Mouse (Mus musculus) embryonic facial prominence, embryonic 13.5 days (tissue): ENCODE measurements around the gene Ryr3. TPM values are rescaled to one million over a fixed set of nuclear protein-coding genes. Genes with fewer than 3 reads are reported as not detected.
"Not testable (repeated sequence)": the region's sequence is repeated elsewhere in the genome, so short reads cannot be mapped to it uniquely, and the experiment has no call there.

Source experiments
- ATAC-seq: fragments of 200-750 bp; cut with Nextera tagmentation; 2 replicates; pipeline ENCODE4 v1.8.0; 2017; ENCODE audit warnings: low read depth; ENCODE audit not compliant: insufficient number of reproducible peaks, insufficient read depth, low FRiP score, low TSS enrichment
- H3K27ac ChIP-seq: fragments of 300-500 bp; sonication (generic); 2 replicates; pipeline ENCODE4 v1.5.1; 2015; ENCODE audit warnings: moderate library complexity, mild to moderate bottlenecking, inconsistent platforms
- H3K27me3 ChIP-seq: fragments of 300-500 bp; sonication (generic); 2 replicates; pipeline ENCODE4 v1.6.1; 2015; ENCODE audit warnings: mild to moderate bottlenecking, inconsistent platforms
- H3K36me3 ChIP-seq: fragments of 300-500 bp; sonication (generic); 2 replicates; pipeline ENCODE4 v1.6.1; 2015; ENCODE audit warnings: mild to moderate bottlenecking, inconsistent platforms
- H3K4me1 ChIP-seq: fragments of 300-500 bp; sonication (generic); 2 replicates; pipeline ENCODE4 v1.6.1; 2015; ENCODE audit warnings: inconsistent platforms
- H3K4me2 ChIP-seq: fragments of 300-500 bp; sonication (generic); 2 replicates; pipeline ENCODE4 v1.6.1; 2015; ENCODE audit warnings: moderate library complexity, mild to moderate bottlenecking, inconsistent platforms
- H3K4me3 ChIP-seq: fragments of 300-500 bp; sonication (generic); 2 replicates; pipeline ENCODE4 v1.5.1; 2015; ENCODE audit warnings: mild to moderate bottlenecking, inconsistent platforms
- H3K9ac ChIP-seq: fragments of 300-500 bp; sonication (generic); 2 replicates; pipeline ENCODE4 v1.6.1; 2015; ENCODE audit warnings: mild to moderate bottlenecking, inconsistent platforms
- H3K9me3 ChIP-seq: fragments of 300-500 bp; sonication (generic); 2 replicates; pipeline ENCODE4 v1.6.1; 2016; ENCODE audit warnings: inconsistent platforms
- WGBS: fragments of 180-500 bp; shearing (Covaris S2); methylation state at CpG from one replicate; pipeline ENCODE4 v1.1.7; 2015; ENCODE audit warnings: mixed read lengths; 5-methylcytosine and 5-hydroxymethylcytosine counted together
- polyA plus RNA-seq: library from polyadenylated mRNA; unstranded; fragments of >200 nt; fragmentation: Nextera tagmentation; extraction: Ambion mirVana; gene quantifications from 2 replicates; pipeline ENCODE4 v1.2.1, GENCODE M21; 2015

Gene Ryr3
- polyA plus RNA-seq, 1 experiment from 2014 or later, result 1.3 TPM

DNA sequence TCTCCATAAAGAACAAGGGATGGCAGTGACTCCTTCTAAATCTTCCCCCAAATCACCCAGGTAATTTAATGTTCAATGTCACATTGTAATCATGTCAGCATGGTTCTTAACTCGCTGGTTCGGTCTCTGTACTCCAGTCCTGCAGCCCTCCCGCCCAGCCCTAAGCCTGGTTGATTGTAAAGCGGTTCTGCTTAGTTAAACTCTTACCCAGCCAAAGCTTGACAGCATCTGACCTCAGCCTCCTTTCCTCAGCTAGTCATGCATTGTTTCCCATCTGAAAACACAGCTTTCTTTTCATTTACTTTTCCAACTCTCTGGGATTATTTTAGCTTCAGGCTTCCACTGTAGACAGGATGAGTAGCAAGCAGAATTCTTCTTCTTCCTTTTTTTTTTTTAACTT lies 121.7 kb downstream of the Ryr3 start:
- no peak overlapping the region for H3K27ac ChIP-seq
- 63% methylated on average over 4 of the region's 4 CpGs for WGBS
- ATAC-seq, result no peak
- H3K36me3 ChIP-seq, result no peaks in the 10 kb centered on the region
- no peaks in the 10 kb centered on the region for H3K9me3 ChIP-seq
- H3K27me3 ChIP-seq, result no peaks in the 10 kb centered on the region
- H3K4me3 ChIP-seq, result no peak overlapping the region
- no peak overlapping the region for H3K4me2 ChIP-seq
- no peak overlapping the region for H3K9ac ChIP-seq
- H3K4me1 ChIP-seq, result no peaks in the 10 kb centered on the region

DNA sequence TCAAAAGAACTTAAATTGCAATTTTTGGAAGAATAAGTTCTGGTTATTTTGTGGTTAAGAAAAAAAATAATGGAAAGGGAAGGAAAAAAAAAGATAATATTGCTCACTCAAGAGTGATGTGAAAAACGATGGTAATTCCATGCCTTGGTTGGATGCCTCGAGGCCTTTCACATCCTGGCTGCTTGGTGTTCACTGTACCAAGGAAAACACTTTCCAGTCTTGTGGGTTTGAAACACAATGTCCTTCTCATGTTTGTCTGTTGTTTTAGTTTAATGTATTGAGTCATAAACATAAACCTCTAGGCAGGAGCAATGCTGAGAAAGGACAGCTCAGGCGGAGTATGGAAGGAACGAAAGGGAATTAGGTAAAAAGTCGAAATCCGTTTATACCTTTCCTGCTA lies 122.8 kb downstream of the Ryr3 start:
- Histone ChIP-seq H3K36me3 (no peaks in the 10 kb centered on the region), H3K27ac (no peak overlapping the region), H3K4me2 (no peak overlapping the region), H3K9ac (no peak overlapping the region), H3K4me1 (no peaks in the 10 kb centered on the region), H3K27me3 (no peaks in the 10 kb centered on the region), H3K4me3 (no peak overlapping the region), H3K9me3 (no peaks in the 10 kb centered on the region)
- no peak for ATAC-seq
- WGBS, result 73% methylated on average over 6 of the region's 6 CpGs

DNA sequence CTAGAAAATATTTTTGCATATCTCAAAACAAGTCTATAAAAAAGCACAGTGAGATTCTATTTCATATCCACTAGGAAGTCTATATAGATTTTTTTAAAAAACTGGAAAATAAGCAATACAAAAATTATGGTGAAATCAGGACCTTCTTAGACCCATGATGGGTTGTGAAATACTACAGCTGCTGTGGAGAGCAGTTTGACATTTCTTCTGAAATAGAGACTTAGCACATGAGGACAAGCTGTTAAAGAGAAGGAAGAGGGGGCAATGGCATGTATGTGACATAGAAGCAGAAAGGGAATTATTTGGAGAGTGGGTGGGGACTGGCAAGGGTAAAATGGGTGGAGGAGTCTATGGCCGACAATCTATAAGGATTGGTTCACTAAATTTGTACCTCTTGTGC lies 124.1 kb downstream of the Ryr3 start:
- H3K27me3 ChIP-seq, result no peaks in the 10 kb centered on the region
- no peak for ATAC-seq
- H3K4me3 ChIP-seq, result no peak overlapping the region
- no peak overlapping the region for H3K27ac ChIP-seq
- 91% methylated on average over 1 of the region's 1 CpGs for WGBS
- no peaks in the 10 kb centered on the region for H3K9me3 ChIP-seq
- H3K4me1 ChIP-seq, result no peaks in the 10 kb centered on the region
- no peak overlapping the region for H3K4me2 ChIP-seq
- H3K9ac ChIP-seq, result no peak overlapping the region
- no peaks in the 10 kb centered on the region for H3K36me3 ChIP-seq

DNA sequence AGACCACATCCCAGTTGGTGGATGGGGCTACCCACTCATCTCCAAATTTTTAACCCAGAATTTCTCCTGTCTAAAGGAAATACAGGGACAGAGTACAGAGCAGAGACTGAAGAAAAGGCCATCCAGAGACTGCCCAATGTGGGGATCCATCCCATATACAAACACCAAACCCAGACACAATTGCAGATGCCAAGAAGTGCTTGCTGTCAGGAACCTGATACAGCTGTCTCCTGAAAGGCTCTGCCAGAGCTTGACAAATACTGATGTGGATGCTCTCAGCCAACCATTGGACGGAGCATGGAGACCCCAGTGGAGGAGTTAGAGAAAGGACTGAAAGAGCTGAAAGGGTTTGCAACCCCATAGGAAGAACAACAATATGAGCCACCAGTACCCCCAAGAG lies 125.6 kb downstream of the Ryr3 start:
- not testable (repeated sequence) for H3K27me3 ChIP-seq, H3K4me3 ChIP-seq, H3K4me2 ChIP-seq, ATAC-seq, H3K4me1 ChIP-seq, H3K9me3 ChIP-seq, H3K9ac ChIP-seq, H3K36me3 ChIP-seq, H3K27ac ChIP-seq
- WGBS, result 86% methylated on average over 1 of the region's 1 CpGs

GRCm38 (mm10) chr2:113076396-113076795 lies 140.5 kb downstream of the Ryr3 start:
- no peak overlapping the region for H3K4me3 ChIP-seq
- no peak for ATAC-seq
- H3K4me1 ChIP-seq, result no peaks in the 10 kb centered on the region
- no peaks in the 10 kb centered on the region for H3K36me3 ChIP-seq
- H3K27ac ChIP-seq, result no peak overlapping the region
- H3K27me3 ChIP-seq, result no peaks in the 10 kb centered on the region
- H3K9me3 ChIP-seq, result no peaks in the 10 kb centered on the region
- H3K9ac ChIP-seq, result no peak overlapping the region
- WGBS, result 96% methylated on average over 4 of the region's 4 CpGs
- no peak overlapping the region for H3K4me2 ChIP-seq

DNA sequence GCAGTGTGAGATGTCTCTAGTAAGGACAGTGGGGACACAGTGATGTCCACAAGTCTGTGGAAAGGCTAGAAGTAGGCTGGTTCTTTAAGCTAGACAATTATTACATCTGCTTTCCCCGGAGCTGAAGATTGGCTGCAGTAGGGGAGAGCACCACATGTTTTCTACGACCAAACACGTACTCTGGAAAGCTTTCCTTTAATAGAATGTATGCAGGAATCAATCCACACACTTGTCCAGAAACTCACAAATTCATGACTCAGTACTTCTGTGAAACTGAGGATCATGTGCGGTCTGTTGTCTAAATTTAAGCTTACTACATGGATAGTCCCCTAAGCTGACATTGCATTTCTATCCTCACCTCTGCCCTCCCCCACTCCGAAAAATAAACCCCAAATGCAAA lies 157.5 kb downstream of the Ryr3 start:
- Histone ChIP-seq H3K27ac (no peak overlapping the region), H3K4me2 (no peak overlapping the region), H3K4me1 (peaks cover 3% of the 10 kb centered on the region; the same call in 1 of the 2 replicates), H3K9ac (no peak overlapping the region), H3K36me3 (no peaks in the 10 kb centered on the region), H3K27me3 (no peaks in the 10 kb centered on the region), H3K9me3 (no peaks in the 10 kb centered on the region), H3K4me3 (no peak overlapping the region)
- WGBS, result 67% methylated on average over 5 of the region's 5 CpGs
- no peak for ATAC-seq

DNA sequence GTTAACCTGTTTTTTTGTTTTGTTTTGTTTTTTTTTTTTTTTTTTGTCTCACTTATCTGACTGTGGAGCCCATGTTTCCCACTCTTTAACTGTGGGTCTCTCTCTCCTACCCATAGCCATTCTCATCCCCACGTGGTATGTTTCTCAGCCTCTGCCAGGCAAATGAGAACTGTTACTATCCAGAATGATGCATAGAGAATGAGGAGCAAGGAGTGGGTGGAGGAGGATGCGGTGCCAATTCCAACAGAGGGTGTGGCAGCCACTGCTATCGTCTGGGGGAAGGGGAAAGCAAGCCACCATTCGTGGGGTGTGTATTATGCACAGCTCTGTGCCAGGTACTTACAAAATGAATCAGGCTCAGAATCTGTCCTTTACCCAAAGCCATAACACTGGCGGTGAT lies 158.0 kb downstream of the Ryr3 start:
- Histone ChIP-seq H3K27me3 (no peaks in the 10 kb centered on the region), H3K4me2 (no peak overlapping the region), H3K4me3 (no peak overlapping the region), H3K9me3 (no peaks in the 10 kb centered on the region), H3K4me1 (peaks cover 3% of the 10 kb centered on the region; the same call in 1 of the 2 replicates), H3K27ac (no peak overlapping the region), H3K36me3 (no peaks in the 10 kb centered on the region), H3K9ac (no peak overlapping the region)
- WGBS, result 70% methylated on average over 5 of the region's 5 CpGs
- ATAC-seq, result no peak

DNA sequence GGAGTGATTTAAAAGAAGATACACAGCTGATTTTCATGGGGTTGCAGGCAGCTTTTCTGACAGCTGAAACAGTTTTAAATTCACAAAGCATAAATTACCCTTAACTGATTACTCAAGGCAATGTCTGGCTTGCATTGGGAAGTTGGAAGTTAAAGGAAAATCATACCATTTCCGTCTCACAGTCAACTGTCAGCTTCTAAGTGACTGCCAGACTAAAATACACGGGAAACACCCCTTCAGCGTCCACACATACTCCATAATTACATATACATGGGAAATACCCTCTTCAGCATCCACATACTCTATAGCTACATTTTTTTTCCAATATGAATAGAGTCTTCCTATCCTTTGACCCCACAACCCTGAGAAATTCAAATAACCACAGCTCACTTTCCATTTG lies 158.8 kb downstream of the Ryr3 start:
- Histone ChIP-seq H3K9ac (no peak overlapping the region), H3K27ac (no peak overlapping the region), H3K27me3 (no peaks in the 10 kb centered on the region), H3K4me3 (no peak overlapping the region), H3K4me1 (peaks cover 3% of the 10 kb centered on the region; the same call in 1 of the 2 replicates), H3K4me2 (no peak overlapping the region), H3K36me3 (no peaks in the 10 kb centered on the region), H3K9me3 (no peaks in the 10 kb centered on the region)
- WGBS, result 29% methylated on average over 3 of the region's 3 CpGs
- ATAC-seq, result no peak

- H3K9me3 ChIP-seq, result no peaks in the 10 kb centered on the region
- H3K27ac ChIP-seq, result no peak overlapping the region
- no peak overlapping the region for H3K4me3 ChIP-seq
- no peak overlapping the region for H3K4me2 ChIP-seq
- no peak overlapping the region for H3K9ac ChIP-seq
- no peaks in the 10 kb centered on the region for H3K27me3 ChIP-seq
- 80% methylated on average over 2 of the region's 2 CpGs for WGBS
- peaks cover 3% of the 10 kb centered on the region; the same call in 1 of the 2 replicates for H3K4me1 ChIP-seq
- H3K36me3 ChIP-seq, result no peaks in the 10 kb centered on the region
- no peak for ATAC-seq
These were observed 161.3 kb downstream of the Ryr3 start for GRCm38 (mm10) chr2:113055591-113055990.

DNA sequence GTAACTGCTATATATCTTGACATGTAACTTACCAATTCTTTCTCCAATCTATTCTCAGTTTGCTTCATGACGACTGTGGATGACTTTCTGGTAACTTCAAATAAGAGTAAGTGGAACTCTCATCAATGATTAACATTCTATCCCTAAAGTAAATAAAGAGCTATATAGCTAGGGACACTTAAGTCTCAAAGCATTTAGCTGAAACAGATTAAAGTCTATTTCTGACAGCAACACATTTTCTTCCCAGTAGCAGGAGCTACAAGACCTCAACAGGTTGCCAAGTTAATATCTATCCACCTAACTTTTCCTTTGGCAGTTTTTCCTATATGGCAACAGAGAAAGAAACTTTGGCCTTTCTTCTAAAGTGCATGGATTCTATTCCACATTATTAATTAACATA lies 167.1 kb downstream of the Ryr3 start:
- H3K4me3 ChIP-seq, result no peak overlapping the region
- no peaks in the 10 kb centered on the region for H3K36me3 ChIP-seq
- H3K27ac ChIP-seq, result no peak overlapping the region
- no peak overlapping the region for H3K4me2 ChIP-seq
- H3K9ac ChIP-seq, result no peak overlapping the region
- no peaks in the 10 kb centered on the region for H3K4me1 ChIP-seq
- no peak for ATAC-seq
- H3K27me3 ChIP-seq, result no peaks in the 10 kb centered on the region
- no peaks in the 10 kb centered on the region for H3K9me3 ChIP-seq
- 78% methylated on average over 1 of the region's 1 CpGs for WGBS

GRCm38 (mm10) chr2:113036550-113036949 lies 180.3 kb downstream of the Ryr3 start:
- Histone ChIP-seq H3K9me3 (no peaks in the 10 kb centered on the region), H3K36me3 (no peaks in the 10 kb centered on the region), H3K9ac (no peak overlapping the region), H3K4me1 (no peaks in the 10 kb centered on the region), H3K4me3 (no peak overlapping the region), H3K4me2 (no peak overlapping the region), H3K27me3 (no peaks in the 10 kb centered on the region), H3K27ac (no peak overlapping the region)
- 88% methylated on average over 2 of the region's 2 CpGs for WGBS
- no peak for ATAC-seq

GRCm38 (mm10) chr2:113030689-113031088 lies 186.2 kb downstream of the Ryr3 start:
- ATAC-seq, result no peak
- H3K9ac ChIP-seq, result no peak overlapping the region
- WGBS, result 88% methylated on average over 5 of the region's 5 CpGs

DNA sequence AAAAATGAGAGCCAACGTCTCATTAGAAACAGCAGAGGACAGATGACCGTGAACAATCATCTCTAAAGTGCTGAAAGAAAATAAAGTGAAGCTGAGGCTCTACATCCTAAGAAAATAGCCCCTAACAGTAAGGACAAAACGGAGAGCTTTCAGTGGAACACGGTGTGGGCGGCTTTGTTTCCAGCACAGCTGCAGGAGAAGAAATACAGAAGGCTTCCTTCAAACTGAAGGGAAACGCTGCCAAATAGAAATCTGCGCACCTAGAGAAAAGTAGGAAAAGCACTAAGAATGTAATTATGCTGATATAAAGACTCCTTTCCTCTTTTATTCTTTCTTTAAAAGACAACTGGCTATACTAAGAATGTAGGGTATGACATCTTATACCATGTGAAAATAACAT lies 197.0 kb downstream of the Ryr3 start:
- H3K27me3 ChIP-seq, result no peaks in the 10 kb centered on the region
- H3K9me3 ChIP-seq, result no peaks in the 10 kb centered on the region
- H3K4me3 ChIP-seq, result no peak overlapping the region
- H3K36me3 ChIP-seq, result no peaks in the 10 kb centered on the region
- H3K9ac ChIP-seq, result no peak overlapping the region
- H3K4me2 ChIP-seq, result no peak overlapping the region
- WGBS, result 72% methylated on average over 7 of the region's 7 CpGs
- no peak overlapping the region for H3K27ac ChIP-seq
- no peaks in the 10 kb centered on the region for H3K4me1 ChIP-seq
- no peak for ATAC-seq

More at GRCm38 (mm10) chr2:113030689-113031088, 186.2 kb downstream of the Ryr3 start:
- no peaks in the 10 kb centered on the region for H3K4me1 ChIP-seq
- no peaks in the 10 kb centered on the region for H3K27me3 ChIP-seq
- no peaks in the 10 kb centered on the region for H3K36me3 ChIP-seq
- H3K27ac ChIP-seq, result no peak overlapping the region
- H3K4me2 ChIP-seq, result no peak overlapping the region
- H3K4me3 ChIP-seq, result no peak overlapping the region
- no peaks in the 10 kb centered on the region for H3K9me3 ChIP-seq
